Mouse (Mus musculus) pancreas, adult 10 weeks (tissue): ENCODE measurements around the gene Speer4e. TPM values are rescaled to one million over a fixed set of nuclear protein-coding genes. Genes with fewer than 3 reads are reported as not detected.

Experiments
- polyA plus RNA-seq: library from polyadenylated mRNA; stranded (reverse); fragments of 350-450 nt; fragmentation: Illumina TruSeq; extraction: RNeasy Lipid Tissue Mini Kit (QIAGEN cat#74804); gene quantifications from one replicate; pipeline ENCODE4 v1.2.3, GENCODE M21; 2015; ENCODE audit warnings: low read depth, low replicate concordance; ENCODE audit not compliant: insufficient read depth

Speer4e gene
- polyA plus RNA-seq, result not detected

DNA sequence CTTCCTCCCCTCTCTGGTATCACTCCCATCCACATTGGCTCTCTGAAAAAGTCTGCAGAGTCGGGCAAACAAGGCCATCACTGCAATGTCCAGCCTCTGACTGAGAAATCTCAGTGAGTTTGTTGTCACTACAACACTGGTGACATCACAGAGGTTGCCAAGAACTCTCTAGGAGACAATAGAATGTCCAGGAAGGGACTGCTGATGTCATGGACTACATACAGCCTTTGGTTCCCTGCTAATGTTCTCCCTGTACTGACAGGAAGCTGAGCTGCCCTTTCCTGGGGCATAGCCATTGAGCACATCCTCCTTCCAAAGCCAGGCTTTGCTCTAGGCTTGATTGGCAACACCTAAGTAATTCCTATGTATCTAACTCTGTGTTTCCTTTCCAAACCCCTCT lies at the start of gene Speer4e:
Gene Speer4e (minus strand): TSS at position 101 of the 400 bp plus-strand sequence.

DNA sequence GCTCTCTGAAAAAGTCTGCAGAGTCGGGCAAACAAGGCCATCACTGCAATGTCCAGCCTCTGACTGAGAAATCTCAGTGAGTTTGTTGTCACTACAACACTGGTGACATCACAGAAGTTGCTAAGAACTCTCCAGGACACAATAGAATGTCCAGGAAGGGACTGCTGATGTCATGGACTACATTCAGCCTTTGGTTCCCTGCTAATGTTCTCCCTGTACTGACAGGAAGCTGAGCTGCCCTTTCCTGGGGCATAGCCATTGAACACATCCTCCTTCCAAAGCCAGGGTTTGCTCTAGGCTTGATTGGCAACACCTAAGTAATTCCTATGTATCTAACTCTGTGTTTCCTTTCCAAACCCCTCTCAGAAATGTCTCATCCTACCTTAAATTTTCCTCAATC lies 40.6 kb upstream of the Speer4e start, which contains the start of gene Gm10354:
Gene Gm10354 (minus strand): TSS at position 101 of the 400 bp plus-strand sequence.

DNA sequence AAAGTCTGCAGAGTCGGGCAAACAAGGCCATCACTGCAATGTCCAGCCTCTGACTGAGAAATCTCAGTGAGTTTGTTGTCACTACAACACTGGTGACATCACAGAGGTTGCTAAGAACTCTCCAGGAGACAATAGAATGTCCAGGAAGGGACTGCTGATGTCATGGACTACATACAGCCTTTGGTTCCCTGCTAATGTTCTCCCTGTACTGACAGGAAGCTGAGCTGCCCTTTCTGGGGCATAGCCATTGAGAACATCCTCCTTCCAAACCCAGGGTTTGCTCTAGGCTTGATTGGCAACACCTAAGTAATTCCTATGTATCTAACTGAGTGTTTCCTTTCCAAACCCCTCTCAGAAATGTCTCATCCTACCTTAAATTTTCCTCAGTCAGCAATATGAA lies 23.4 kb downstream of the Speer4e start, which contains the start of gene Gm9758:
Gene Gm9758 (minus strand): TSS at position 101 of the 400 bp plus-strand sequence.

Other genes starting within 250 kb of the Speer4e start
- gene Gm9758, start 23.5 kb downstream of the Speer4e start, polyA plus RNA-seq, result not detected
- gene Gm10354, start 40.5 kb upstream of the Speer4e start, polyA plus RNA-seq, result not detected
- not detected for gene Gm17019, start 94.6 kb upstream of the Speer4e start, polyA plus RNA-seq